Mouse (Mus musculus): ENCODE results near the gene Lyrm2. TPM values are rescaled to one million over a fixed set of nuclear protein-coding genes. Genes with fewer than 3 reads are reported as not detected.

Lyrm2 gene
- total and polyA plus RNA-seq, 3 experiments, result 35.7 to 135 (median 47.5) TPM

DNA sequence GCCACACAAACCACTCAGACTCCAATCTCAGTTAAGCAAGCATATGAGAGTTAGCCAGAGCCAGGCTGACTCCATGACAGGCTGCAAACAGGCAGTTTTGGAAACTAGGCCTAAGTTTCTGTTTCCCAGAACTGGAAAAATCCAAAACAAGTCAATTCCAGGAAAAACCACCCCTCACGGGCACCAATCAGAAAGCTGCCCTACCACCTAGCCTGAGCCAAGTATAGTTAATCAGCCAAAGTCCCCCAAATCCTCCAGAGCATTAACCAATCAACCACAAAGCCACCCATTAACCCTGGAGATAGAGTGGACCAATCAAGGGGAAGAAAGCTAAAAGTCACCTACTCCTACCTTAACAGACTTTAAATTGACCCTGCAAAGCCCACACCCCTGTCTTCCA lies 12.9 kb upstream of the Lyrm2 start:
- in situ Hi-C loops (cut with MboI; ENCODE audit: low pct_ligation_motif_present, low pct_unique_long_range_greater_than_20kb, low sequenced_read_pairs) (no loop called here), dilution Hi-C loops (cut with MboI; ENCODE audit: extremely low pct_ligation_motif_present, extremely low pct_unique_long_range_greater_than_20kb, low sequenced_read_pairs) (no loop called here)
- H3K27ac ChIP-seq (ENCODE audit: insufficient read depth, low read depth), result no peak overlapping the region
- H3K27me3 ChIP-seq (replicated peaks), result no peaks in the 10 kb centered on the region
- H3K4me2 ChIP-seq (ENCODE audit: insufficient read depth, low read depth, poor library complexity, severe bottlenecking), result no peak overlapping the region
- H3K9me3 ChIP-seq (replicated peaks; ENCODE audit: low read length), result no peaks in the 10 kb centered on the region
- H3K4me1 ChIP-seq (ENCODE audit: control insufficient read depth in 1 of 2, insufficient read depth in 2 of 2), result no peaks in the 10 kb centered on the region
- H3K4me3 ChIP-seq (replicated peaks in 1 of 3; ENCODE audit: low read depth in 2 of 3, low read length in 2 of 3, poor library complexity in 1 of 3), result no peak overlapping the region
- TF ChIP-seq NRF1 (IDR thresholded peaks at IDR 0.05; ENCODE audit: low read depth, low read length), result no peak
- TF ChIP-seq POLR2A (IDR thresholded peaks at IDR 0.05; ENCODE audit: low read depth, low read length), result no peak
- no peak for TF ChIP-seq BHLHE40 (IDR thresholded peaks at IDR 0.05; ENCODE audit: low read depth, low read length)
- no peak for TF ChIP-seq CTCF (conservative IDR thresholded peaks at IDR 0.05 in 1 of 2, IDR thresholded peaks at IDR 0.05 in 1 of 2; ENCODE audit: low read depth in 2 of 2, low read length in 2 of 2)
- no peak for TF ChIP-seq RCOR1 (conservative IDR thresholded peaks at IDR 0.05; ENCODE audit: low read depth, low read length)
- no peak for TF ChIP-seq EP300 (IDR thresholded peaks at IDR 0.05; ENCODE audit: low read length)
- TF ChIP-seq KAT2A (IDR thresholded peaks at IDR 0.05; ENCODE audit: insufficient replicate concordance, low read length), result no peak
- TF ChIP-seq JUN (IDR thresholded peaks at IDR 0.05; ENCODE audit: insufficient read depth, low read depth, low read length), result no peak
- no peak for TF ChIP-seq USF1 (IDR thresholded peaks at IDR 0.05; ENCODE audit: low read depth, low read length)
- TF ChIP-seq ZKSCAN1 (IDR thresholded peaks at IDR 0.05; ENCODE audit: borderline replicate concordance, low read depth, low read length), result no peak
- TF ChIP-seq ZC3H11A (IDR thresholded peaks at IDR 0.05; ENCODE audit: low read depth, low read length), result no peak
- TF ChIP-seq HCFC1 (IDR thresholded peaks at IDR 0.05; ENCODE audit: low read depth, low read length), result no peak
- TF ChIP-seq USF2 (conservative IDR thresholded peaks at IDR 0.05; ENCODE audit: low read depth, low read length), result no peak
- no peak for DNase-seq (ENCODE audit: extremely low read depth)
- peaks cover 0 to 2% of the 10 kb centered on the region in 2 experiments for H3K36me3 ChIP-seq (replicated peaks in 1 of 2; ENCODE audit: control insufficient read depth in 1 of 2, insufficient read depth in 1 of 2, low read length in 1 of 2)
- no peaks in the 10 kb centered on the region for H3K79me2 ChIP-seq (replicated peaks; ENCODE audit: control insufficient read depth, extremely low read depth, insufficient read depth, poor library complexity, severe bottlenecking)
- H3K9ac ChIP-seq (ENCODE audit: insufficient read depth, low read depth), result no peak overlapping the region

DNA sequence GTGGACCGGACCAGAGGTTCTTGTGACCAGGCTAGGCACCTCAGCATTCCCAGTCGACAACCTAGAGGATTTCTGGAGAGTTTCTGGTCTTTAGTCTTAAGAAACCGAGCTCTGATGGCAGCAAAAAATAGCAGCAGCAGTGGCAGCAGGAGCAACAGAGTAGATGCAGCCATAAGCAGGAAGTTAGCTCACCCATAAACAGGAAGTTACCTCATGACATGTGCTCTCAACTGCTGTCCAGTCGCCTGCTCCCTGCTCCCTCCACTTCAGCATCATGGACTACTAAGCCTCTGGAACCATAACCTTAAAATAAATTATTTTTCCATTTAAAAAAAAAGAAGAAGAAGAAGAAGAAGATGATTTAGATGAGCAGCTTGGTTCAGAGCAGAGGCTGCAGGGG lies 11.0 kb upstream of the Lyrm2 start:
- H3K27me3 ChIP-seq (replicated peaks), result no peaks in the 10 kb centered on the region
- DNase-seq (ENCODE audit: extremely low read depth), result no peak
- TF ChIP-seq JUN (IDR thresholded peaks at IDR 0.05; ENCODE audit: insufficient read depth, low read depth, low read length) (no peak), MAX (IDR thresholded peaks at IDR 0.05; ENCODE audit: low read length) (0 out of 2 replicates have a peak, but pooled peaks have one; percentile 17)
- no peaks in the 10 kb centered on the region for H3K9me3 ChIP-seq (replicated peaks; ENCODE audit: low read length)
- H3K4me3 ChIP-seq (replicated peaks in 1 of 3; ENCODE audit: low read depth in 2 of 3, low read length in 2 of 3, poor library complexity in 1 of 3), result no peak overlapping the region
- H3K27ac ChIP-seq (ENCODE audit: insufficient read depth, low read depth), result no peak overlapping the region
- in situ Hi-C loops (cut with MboI; ENCODE audit: low pct_ligation_motif_present, low pct_unique_long_range_greater_than_20kb, low sequenced_read_pairs) (no loop called here), dilution Hi-C loops (cut with MboI; ENCODE audit: extremely low pct_ligation_motif_present, extremely low pct_unique_long_range_greater_than_20kb, low sequenced_read_pairs) (no loop called here)
- no peaks in the 10 kb centered on the region for H3K79me2 ChIP-seq (replicated peaks; ENCODE audit: control insufficient read depth, extremely low read depth, insufficient read depth, poor library complexity, severe bottlenecking)
- H3K9ac ChIP-seq (ENCODE audit: insufficient read depth, low read depth), result no peak overlapping the region
- no peak overlapping the region for H3K4me2 ChIP-seq (ENCODE audit: insufficient read depth, low read depth, poor library complexity, severe bottlenecking)
- H3K36me3 ChIP-seq (replicated peaks in 1 of 2; ENCODE audit: control insufficient read depth in 1 of 2, insufficient read depth in 1 of 2, low read length in 1 of 2), result peaks cover 0 to 2% of the 10 kb centered on the region in 2 experiments
- H3K4me1 ChIP-seq (ENCODE audit: control insufficient read depth in 1 of 2, insufficient read depth in 2 of 2), result no peaks in the 10 kb centered on the region

DNA sequence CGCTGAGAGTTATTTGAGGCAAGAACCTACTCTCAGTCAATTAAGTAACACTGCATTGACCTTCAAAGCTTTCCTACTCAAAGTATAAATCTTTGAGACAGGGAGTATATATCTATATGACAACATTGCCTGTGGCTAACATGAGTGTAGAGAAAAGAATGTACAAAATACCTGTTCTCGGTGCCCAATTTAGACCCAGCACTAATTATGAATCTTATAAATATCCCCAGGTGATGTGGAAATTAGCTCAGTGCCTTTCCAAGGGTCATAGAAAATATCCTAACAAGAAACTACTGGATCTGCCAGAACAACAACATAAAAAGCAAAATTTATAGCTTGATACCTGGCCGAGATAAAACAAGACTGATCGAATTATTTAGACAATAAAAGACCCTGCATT lies 1.1 kb upstream of the Lyrm2 start:
- H3K27me3 ChIP-seq (replicated peaks), result no peaks in the 10 kb centered on the region
- no peak overlapping the region for H3K9ac ChIP-seq (ENCODE audit: insufficient read depth, low read depth)
- in situ Hi-C loops (cut with MboI; ENCODE audit: low pct_ligation_motif_present, low pct_unique_long_range_greater_than_20kb, low sequenced_read_pairs) (no loop called here), dilution Hi-C loops (cut with MboI; ENCODE audit: extremely low pct_ligation_motif_present, extremely low pct_unique_long_range_greater_than_20kb, low sequenced_read_pairs) (no loop called here)
- H3K4me1 ChIP-seq (ENCODE audit: control insufficient read depth in 1 of 2, insufficient read depth in 2 of 2), result peaks cover 6 to 14% of the 10 kb centered on the region in 2 experiments; a peak in 3 of 4 replicates
- no peak for DNase-seq (ENCODE audit: extremely low read depth)
- peak overlapping the region in 1 of 3 experiments; percentile 61 for H3K4me3 ChIP-seq (replicated peaks in 1 of 3; ENCODE audit: low read depth in 2 of 3, low read length in 2 of 3, poor library complexity in 1 of 3)
- no peak overlapping the region for H3K4me2 ChIP-seq (ENCODE audit: insufficient read depth, low read depth, poor library complexity, severe bottlenecking)
- H3K27ac ChIP-seq (ENCODE audit: insufficient read depth, low read depth), result no peak overlapping the region
- no peaks in the 10 kb centered on the region for H3K9me3 ChIP-seq (replicated peaks; ENCODE audit: low read length)
- H3K36me3 ChIP-seq (replicated peaks in 1 of 2; ENCODE audit: control insufficient read depth in 1 of 2, insufficient read depth in 1 of 2, low read length in 1 of 2), result peaks cover 0 to 8% of the 10 kb centered on the region in 2 experiments
- no peaks in the 10 kb centered on the region; the same call in 1 of the 2 replicates for H3K79me2 ChIP-seq (replicated peaks; ENCODE audit: control insufficient read depth, extremely low read depth, insufficient read depth, poor library complexity, severe bottlenecking)
- TF ChIP-seq JUND (conservative IDR thresholded peaks at IDR 0.05; ENCODE audit: low read depth, low read length), result no peak
- no peak for TF ChIP-seq ZNF384 (IDR thresholded peaks at IDR 0.05; ENCODE audit: low read depth, low read length)
- no peak for TF ChIP-seq ELF1 (IDR thresholded peaks at IDR 0.05; ENCODE audit: low read depth, low read length)
- no peak for TF ChIP-seq CHD1 (IDR thresholded peaks at IDR 0.05; ENCODE audit: low read depth, low read length)
- TF ChIP-seq SMC3 (IDR thresholded peaks at IDR 0.05; ENCODE audit: low read depth, low read length), result no peak
- no peak for TF ChIP-seq JUN (IDR thresholded peaks at IDR 0.05; ENCODE audit: insufficient read depth, low read depth, low read length)
- TF ChIP-seq GABPA (IDR thresholded peaks at IDR 0.05; ENCODE audit: insufficient replicate concordance, low read depth, low read length), result no peak
- TF ChIP-seq TBP (conservative IDR thresholded peaks at IDR 0.05; ENCODE audit: low read depth, low read length), result no peak
- TF ChIP-seq MAZ (IDR thresholded peaks at IDR 0.05; ENCODE audit: low read depth, low read length), result no peak
- TF ChIP-seq NELFE (IDR thresholded peaks at IDR 0.05; ENCODE audit: low read depth, low read length), result no peak
- no peak for TF ChIP-seq E2F4 (IDR thresholded peaks at IDR 0.05; ENCODE audit: insufficient replicate concordance, low read depth, low read length)
- no peak for TF ChIP-seq POLR2A (IDR thresholded peaks at IDR 0.05; ENCODE audit: low read depth, low read length)
- no peak for TF ChIP-seq MAX (IDR thresholded peaks at IDR 0.05; ENCODE audit: low read length)
- no peak for TF ChIP-seq IRF4 (IDR thresholded peaks at IDR 0.05; ENCODE audit: low read depth, low read length)
- no peak for TF ChIP-seq USF2 (conservative IDR thresholded peaks at IDR 0.05; ENCODE audit: low read depth, low read length)
- TF ChIP-seq ZC3H11A (IDR thresholded peaks at IDR 0.05; ENCODE audit: low read depth, low read length), result no peak
- no peak for TF ChIP-seq PAX5 (IDR thresholded peaks at IDR 0.05; ENCODE audit: low read length)
- no peak for TF ChIP-seq RAD21 (IDR thresholded peaks at IDR 0.05; ENCODE audit: low read depth, low read length)

Measured in CH12.LX (cell line).